Mouse (Mus musculus) heart, adult 2 months (tissue): Measurements from ENCODE around the gene Rnf135.

Experiments used
- CTCF ChIP-seq: fragments of 200-600 bp; IDR thresholded peaks from 2 replicates; pipeline ENCODE4 v1.8.1; 2022; ENCODE audit warnings: antibody characterized with exemption, mild to moderate bottlenecking, moderate library complexity
- EP300 ChIP-seq: fragments of 200-500 bp; IDR thresholded peaks from 2 replicates; pipeline ENCODE4 v1.6.1; 2011; ENCODE audit warnings: low read depth, low read length, control low read depth; ENCODE audit not compliant: insufficient read depth

DNA sequence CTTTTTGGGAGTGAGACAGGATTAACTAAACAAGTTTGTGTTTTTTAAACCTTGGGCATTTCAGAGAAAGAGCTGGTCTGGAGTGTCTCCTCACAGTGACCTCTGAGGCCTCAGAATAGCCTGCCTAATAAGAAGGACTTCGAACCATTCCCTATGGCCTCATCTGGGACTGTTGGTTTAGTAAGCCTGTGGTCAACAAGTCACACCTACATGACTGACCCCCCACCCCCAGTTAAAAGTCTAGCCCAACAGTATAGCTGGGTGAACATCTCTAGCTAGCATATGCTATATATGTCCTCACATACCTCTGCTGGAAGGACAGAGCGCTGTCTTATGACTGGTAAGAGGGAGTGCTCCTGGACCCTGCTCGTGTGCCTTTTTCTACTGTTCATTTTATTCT, 15.7 kb downstream of the Rnf135 start:
- no peak for TF ChIP-seq CTCF
- no peak for TF ChIP-seq EP300
